Mouse (Mus musculus): ENCODE results near the gene Myadml2. TPM values are rescaled to one million over a fixed set of nuclear protein-coding genes. Genes with fewer than 3 reads are reported as not detected.

The Myadml2 gene
- polyA plus RNA-seq, 2 experiments: 0.60 to 1.6 TPM

DNA sequence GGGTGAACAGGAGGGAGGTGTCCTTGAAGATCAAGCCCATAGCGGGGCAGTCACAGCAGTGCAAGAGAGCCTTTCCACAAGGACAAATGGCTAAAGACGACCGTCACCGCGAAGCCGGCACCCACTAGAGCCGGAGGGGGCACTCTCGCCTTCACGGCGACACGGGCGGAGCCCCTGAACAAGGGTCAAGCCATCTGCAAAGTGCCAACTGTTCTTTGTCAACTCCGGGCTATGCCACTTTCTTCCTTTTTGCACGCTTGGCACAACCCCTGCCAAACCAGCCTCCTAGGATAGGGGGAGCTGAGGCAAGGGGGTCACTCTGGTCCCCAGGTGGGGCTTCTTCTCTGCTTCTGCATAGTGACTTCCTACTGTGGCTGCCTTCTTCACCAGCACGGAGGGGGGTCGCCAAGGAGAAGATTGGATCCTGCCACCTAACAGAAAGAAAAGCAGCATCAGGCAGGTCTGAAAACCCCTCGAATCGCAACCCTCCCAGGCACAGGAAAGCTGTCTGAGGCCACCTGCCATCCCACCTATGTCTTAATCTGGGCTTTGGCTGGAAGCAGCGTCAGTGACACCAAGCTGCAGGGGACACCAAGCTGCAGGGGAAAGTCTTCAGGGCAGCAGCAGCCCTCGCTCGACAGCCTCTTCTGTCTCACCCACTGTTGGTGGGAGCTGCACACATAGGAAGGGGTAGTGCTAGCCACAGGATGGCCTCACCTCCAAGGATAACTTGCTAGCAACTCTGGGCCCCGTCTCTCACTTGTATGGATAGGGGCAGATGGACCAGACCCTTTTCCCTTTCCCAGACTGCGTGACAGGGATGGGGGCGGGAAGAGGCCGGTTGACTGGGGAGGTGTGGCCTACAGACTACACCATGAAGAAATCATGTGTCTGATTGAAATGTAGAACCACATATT, 29.1 kb downstream of the Myadml2 start:
- DNase-seq (ENCODE audit: low spot score): no peak
- Histone ChIP-seq H3K36me3 (ENCODE audit: control insufficient read depth, insufficient read depth, low read length) (peaks cover 63% of the 10 kb centered on the region), H3K27me3 (ENCODE audit: control insufficient read depth, insufficient read depth, low read length) (no peaks in the 10 kb centered on the region), H3K4me2 (replicated peaks; ENCODE audit: low read depth, low read length, severe bottlenecking) (no peak overlapping the region), H3K4me3 (replicated peaks; ENCODE audit: low read length) (no peak overlapping the region), H3K9me3 (ENCODE audit: control insufficient read depth, low read length) (no peaks in the 10 kb centered on the region), H3K27ac (replicated peaks; ENCODE audit: low read depth, low read length) (no peak overlapping the region), H3K9ac (ENCODE audit: low read depth, low read length, severe bottlenecking) (no peak overlapping the region), H3K4me1 (ENCODE audit: control insufficient read depth, insufficient read depth, low read length) (peaks cover 11% of the 10 kb centered on the region)
- ATAC-seq (ENCODE audit: low FRiP score, low read depth): no peak
- no peak for TF ChIP-seq POLR2A (IDR thresholded peaks at IDR 0.05; ENCODE audit: borderline replicate concordance, extremely low read depth, insufficient read depth, insufficient read length)
- whole genome bisulfite sequencing: 95% methylated on average over 25 of the region's 25 CpGs

DNA sequence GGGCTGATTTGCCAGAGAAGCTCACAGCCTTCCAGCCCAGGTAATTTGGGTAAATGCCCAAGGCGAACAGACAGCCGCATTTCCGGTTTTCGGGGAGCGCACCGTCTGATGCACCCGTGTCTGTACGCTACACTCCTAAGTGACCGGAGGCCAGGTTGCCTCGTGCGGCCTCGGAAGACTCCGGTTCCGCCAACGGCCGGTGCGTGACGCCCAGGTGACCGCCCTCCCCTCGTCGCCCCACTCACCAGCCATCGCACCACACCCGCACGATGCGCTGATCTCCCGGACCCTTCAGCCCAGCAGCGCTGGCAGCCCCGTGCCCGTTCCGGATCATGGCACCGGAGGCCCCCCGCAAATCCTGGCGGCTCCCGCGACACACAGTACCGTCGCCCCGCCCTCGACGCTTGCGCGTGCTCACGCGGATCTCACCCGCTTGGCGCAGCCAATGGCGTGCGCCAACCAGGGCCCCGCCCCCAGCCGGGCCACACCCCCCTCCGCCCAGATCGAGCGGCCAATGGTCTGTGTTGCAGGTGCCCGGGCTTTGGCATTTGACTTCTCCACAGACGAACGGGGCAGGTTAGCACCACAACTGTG, 30.3 kb downstream of the Myadml2 start, which contains the start of gene Pcyt2:
Gene Pcyt2 (minus strand): TSS at position 418 of the 594 bp plus-strand sequence.
- Histone ChIP-seq H3K9ac (ENCODE audit: low read depth, low read length, severe bottlenecking) (peak within 1 kb of the TSS; percentile 72), H3K27ac (replicated peaks; ENCODE audit: low read depth, low read length) (0 out of 2 replicates have a peak within 1 kb of the TSS, but pooled peaks have one; percentile 43), H3K9me3 (ENCODE audit: control insufficient read depth, low read length) (no peaks in the 10 kb centered on the region), H3K4me3 (replicated peaks; ENCODE audit: low read length) (peak within 1 kb of the TSS; percentile 87), H3K4me2 (replicated peaks; ENCODE audit: low read depth, low read length, severe bottlenecking) (peak within 1 kb of the TSS; percentile 82), H3K36me3 (ENCODE audit: control insufficient read depth, insufficient read depth, low read length) (peaks cover 67% of the 10 kb centered on the region), H3K27me3 (ENCODE audit: control insufficient read depth, insufficient read depth, low read length) (no peaks in the 10 kb centered on the region), H3K4me1 (ENCODE audit: control insufficient read depth, insufficient read depth, low read length) (peaks cover 11% of the 10 kb centered on the region)
- TF ChIP-seq POLR2A (IDR thresholded peaks at IDR 0.05; ENCODE audit: borderline replicate concordance, extremely low read depth, insufficient read depth, insufficient read length): no peak
- peak; percentile 89 for DNase-seq (ENCODE audit: low spot score)
- under 1% methylated on average over 48 of the region's 56 CpGs for WGBS
- peak; percentile 94 for ATAC-seq (ENCODE audit: low FRiP score, low read depth)

- Histone ChIP-seq H3K4me1 (ENCODE audit: control insufficient read depth, insufficient read depth, low read length) (peaks cover 11% of the 10 kb centered on the region), H3K9me3 (ENCODE audit: control insufficient read depth, low read length) (no peaks in the 10 kb centered on the region), H3K9ac (ENCODE audit: low read depth, low read length, severe bottlenecking) (peak overlapping the region; percentile 72), H3K27ac (replicated peaks; ENCODE audit: low read depth, low read length) (no peak overlapping the region), H3K4me3 (replicated peaks; ENCODE audit: low read length) (peak overlapping the region; percentile 87), H3K27me3 (ENCODE audit: control insufficient read depth, insufficient read depth, low read length) (no peaks in the 10 kb centered on the region), H3K36me3 (ENCODE audit: control insufficient read depth, insufficient read depth, low read length) (peaks cover 71% of the 10 kb centered on the region), H3K4me2 (replicated peaks; ENCODE audit: low read depth, low read length, severe bottlenecking) (peak overlapping the region; percentile 82)
- TF ChIP-seq POLR2A (IDR thresholded peaks at IDR 0.05; ENCODE audit: borderline replicate concordance, extremely low read depth, insufficient read depth, insufficient read length): no peak
- DNase-seq (ENCODE audit: low spot score) (no peak), ATAC-seq (ENCODE audit: low FRiP score, low read depth) (no peak)
- WGBS: 55% methylated on average over 4 of the region's 4 CpGs
These were observed 31.2 kb downstream of the Myadml2 start for GRCm38 (mm10) chr11:120616617-120617294.

GRCm38 (mm10) chr11:120615606-120616203, 32.3 kb downstream of the Myadml2 start:
- no peaks in the 10 kb centered on the region for H3K9me3 ChIP-seq (ENCODE audit: control insufficient read depth, low read length)
- peaks cover 72% of the 10 kb centered on the region for H3K36me3 ChIP-seq (ENCODE audit: control insufficient read depth, insufficient read depth, low read length)
- H3K27me3 ChIP-seq (ENCODE audit: control insufficient read depth, insufficient read depth, low read length): no peaks in the 10 kb centered on the region
- WGBS: 94% methylated on average over 11 of the region's 11 CpGs
- no peak overlapping the region for H3K4me3 ChIP-seq (replicated peaks; ENCODE audit: low read length)
- no peak overlapping the region for H3K4me2 ChIP-seq (replicated peaks; ENCODE audit: low read depth, low read length, severe bottlenecking)
- ATAC-seq (ENCODE audit: low FRiP score, low read depth): no peak
- H3K27ac ChIP-seq (replicated peaks; ENCODE audit: low read depth, low read length): no peak overlapping the region
- peaks cover 11% of the 10 kb centered on the region for H3K4me1 ChIP-seq (ENCODE audit: control insufficient read depth, insufficient read depth, low read length)
- TF ChIP-seq POLR2A (IDR thresholded peaks at IDR 0.05; ENCODE audit: borderline replicate concordance, extremely low read depth, insufficient read depth, insufficient read length): no peak
- no peak for DNase-seq (ENCODE audit: low spot score)
- H3K9ac ChIP-seq (ENCODE audit: low read depth, low read length, severe bottlenecking): no peak overlapping the region

GRCm38 (mm10) chr11:120615167-120615566, 32.8 kb downstream of the Myadml2 start:
- no peak for ATAC-seq (ENCODE audit: low FRiP score, low read depth)
- Histone ChIP-seq H3K36me3 (ENCODE audit: control insufficient read depth, insufficient read depth, low read length) (peaks cover 72% of the 10 kb centered on the region), H3K27ac (replicated peaks; ENCODE audit: low read depth, low read length) (no peak overlapping the region), H3K4me3 (replicated peaks; ENCODE audit: low read length) (no peak overlapping the region), H3K4me2 (replicated peaks; ENCODE audit: low read depth, low read length, severe bottlenecking) (no peak overlapping the region), H3K9me3 (ENCODE audit: control insufficient read depth, low read length) (no peaks in the 10 kb centered on the region), H3K27me3 (ENCODE audit: control insufficient read depth, insufficient read depth, low read length) (no peaks in the 10 kb centered on the region), H3K9ac (ENCODE audit: low read depth, low read length, severe bottlenecking) (no peak overlapping the region), H3K4me1 (ENCODE audit: control insufficient read depth, insufficient read depth, low read length) (peaks cover 11% of the 10 kb centered on the region)
- no peak for TF ChIP-seq POLR2A (IDR thresholded peaks at IDR 0.05; ENCODE audit: borderline replicate concordance, extremely low read depth, insufficient read depth, insufficient read length)
- WGBS: 98% methylated on average over 6 of the region's 6 CpGs
- DNase-seq (ENCODE audit: low spot score): no peak

Measured in limb, embryonic 14.5 days (tissue).